Mouse (Mus musculus): Measurements from ENCODE around the gene Ms4a4a. TPM values are rescaled to one million over a fixed set of nuclear protein-coding genes. Genes with fewer than 3 reads are reported as not detected.

The Ms4a4a gene
- 2.1 and 2.6 TPM in 2 replicates for polyA plus RNA-seq (2015; fragmentation: Nextera tagmentation; extraction: Ambion mirVana)

DNA sequence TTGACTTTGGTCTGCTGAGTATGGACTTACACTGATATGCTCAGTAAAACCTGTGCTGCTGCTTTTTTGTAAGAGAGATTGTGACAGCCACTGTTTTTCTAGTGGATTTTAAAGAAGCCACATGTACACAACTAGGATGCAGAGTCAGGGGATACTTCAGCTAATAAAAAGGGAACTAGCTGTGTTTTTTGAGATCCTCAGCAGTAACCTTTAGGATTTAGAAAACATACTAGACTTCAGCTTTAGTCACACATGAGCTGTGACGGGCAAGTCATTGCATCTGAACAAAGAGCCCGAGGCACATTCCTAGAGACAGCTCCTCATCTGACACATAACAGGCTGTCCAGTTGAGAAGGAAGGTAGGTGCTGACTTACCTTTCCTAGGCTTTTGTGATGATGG is at the start of gene Ms4a4a:
Ms4a4a (plus strand) TSS at position 251 of the 400 bp plus-strand sequence.
- WGBS: 86% methylated on average over 2 of the region's 2 CpGs
- Histone ChIP-seq H3K36me3 (no peaks in the 10 kb centered on the region), H3K27me3 (no peaks in the 10 kb centered on the region), H3K27ac (no peak within 1 kb of the TSS), H3K4me1 (replicated peaks) (no peaks in the 10 kb centered on the region), H3K4me2 (no peak within 1 kb of the TSS), H3K9ac (no peak within 1 kb of the TSS), H3K9me3 (no peaks in the 10 kb centered on the region), H3K4me3 (no peak within 1 kb of the TSS)
- ATAC-seq (ENCODE audit: low FRiP score): no peak

DNA sequence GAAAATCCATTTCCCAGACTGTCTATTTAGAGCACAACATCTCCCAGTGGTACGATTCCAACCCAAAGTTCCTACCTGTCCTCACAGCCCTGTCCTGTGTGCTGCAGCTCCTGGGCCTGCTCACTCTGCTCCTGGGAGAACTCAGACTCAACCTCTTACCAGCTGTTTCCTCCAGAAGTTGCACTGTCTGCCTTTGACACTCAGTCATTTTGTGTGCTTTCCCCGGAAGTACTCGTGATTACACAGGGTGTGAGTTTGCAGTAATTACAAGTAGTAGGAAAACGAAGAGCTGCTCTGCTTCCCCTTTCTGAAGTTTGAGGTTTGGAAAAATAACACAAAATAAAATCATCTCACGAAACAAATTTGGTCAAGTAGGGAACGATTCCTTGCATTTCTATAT is 39.4 kb upstream of the Ms4a4a start, which contains the start of gene Ms4a7:
Ms4a7 (minus strand) TSS at position 215 of the 400 bp plus-strand sequence.
- no peak within 1 kb of the TSS for H3K4me2 ChIP-seq
- WGBS: 88% methylated on average over 6 of the region's 6 CpGs
- H3K4me1 ChIP-seq (replicated peaks): no peaks in the 10 kb centered on the region
- no peaks in the 10 kb centered on the region for H3K9me3 ChIP-seq
- ATAC-seq (ENCODE audit: low FRiP score): no peak
- H3K9ac ChIP-seq: no peak within 1 kb of the TSS
- H3K27me3 ChIP-seq: no peaks in the 10 kb centered on the region
- H3K27ac ChIP-seq: no peak within 1 kb of the TSS
- H3K36me3 ChIP-seq: no peaks in the 10 kb centered on the region
- H3K4me3 ChIP-seq: no peak within 1 kb of the TSS

DNA sequence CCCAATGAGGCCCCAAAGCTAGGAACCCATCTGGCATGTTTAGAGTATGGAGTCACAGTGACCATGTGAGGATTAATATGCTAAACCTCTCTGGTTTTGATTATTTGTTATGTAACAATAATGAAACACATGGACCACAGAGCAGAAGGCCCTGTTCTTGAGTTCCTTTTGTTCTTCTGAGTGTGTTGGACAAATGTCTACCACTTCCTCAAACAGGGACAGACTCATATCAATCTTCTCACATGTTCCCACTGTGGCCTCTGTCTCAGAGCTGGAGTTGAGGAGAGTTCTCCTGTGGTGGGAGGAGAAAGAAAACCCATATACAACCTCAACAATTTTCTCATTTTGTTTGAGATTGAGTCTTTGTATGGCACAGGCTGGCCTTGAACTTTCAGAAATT is 32.2 kb upstream of the Ms4a4a start:
- Histone ChIP-seq H3K4me1 (replicated peaks) (no peaks in the 10 kb centered on the region), H3K27ac (no peak overlapping the region)
- ATAC-seq (ENCODE audit: low FRiP score): no peak

DNA sequence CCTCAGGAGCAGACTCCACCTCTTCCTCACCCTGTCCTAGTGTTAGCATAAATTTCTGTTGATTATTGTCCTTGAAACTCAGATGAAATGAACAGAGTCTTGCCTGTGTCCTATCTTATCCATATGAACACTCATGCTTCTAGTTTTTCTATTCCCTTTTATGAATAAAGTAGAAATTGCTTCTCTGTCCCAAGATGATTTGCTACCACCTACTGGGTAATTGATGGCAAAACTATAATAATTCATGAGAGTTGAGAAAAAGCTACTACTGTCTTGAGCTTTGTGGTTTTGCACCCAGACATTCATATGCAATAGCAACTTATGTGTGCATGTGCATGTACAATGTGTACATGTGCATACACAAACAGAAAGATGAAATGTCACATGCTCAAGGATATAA is 31.3 kb upstream of the Ms4a4a start:
- no peak overlapping the region for H3K4me3 ChIP-seq
- H3K4me2 ChIP-seq: no peak overlapping the region
- H3K9ac ChIP-seq: no peak overlapping the region
- no peaks in the 10 kb centered on the region for H3K36me3 ChIP-seq
- no peaks in the 10 kb centered on the region for H3K9me3 ChIP-seq
- no peak overlapping the region for H3K27ac ChIP-seq
- no peaks in the 10 kb centered on the region for H3K27me3 ChIP-seq
- ATAC-seq (ENCODE audit: low FRiP score): no peak
- no peaks in the 10 kb centered on the region for H3K4me1 ChIP-seq (replicated peaks)

More for the DNA sequence above, 32.2 kb upstream of the Ms4a4a start:
- Histone ChIP-seq H3K36me3 (no peaks in the 10 kb centered on the region), H3K9ac (no peak overlapping the region), H3K9me3 (no peaks in the 10 kb centered on the region), H3K27me3 (no peaks in the 10 kb centered on the region), H3K4me2 (no peak overlapping the region), H3K4me3 (no peak overlapping the region)

DNA sequence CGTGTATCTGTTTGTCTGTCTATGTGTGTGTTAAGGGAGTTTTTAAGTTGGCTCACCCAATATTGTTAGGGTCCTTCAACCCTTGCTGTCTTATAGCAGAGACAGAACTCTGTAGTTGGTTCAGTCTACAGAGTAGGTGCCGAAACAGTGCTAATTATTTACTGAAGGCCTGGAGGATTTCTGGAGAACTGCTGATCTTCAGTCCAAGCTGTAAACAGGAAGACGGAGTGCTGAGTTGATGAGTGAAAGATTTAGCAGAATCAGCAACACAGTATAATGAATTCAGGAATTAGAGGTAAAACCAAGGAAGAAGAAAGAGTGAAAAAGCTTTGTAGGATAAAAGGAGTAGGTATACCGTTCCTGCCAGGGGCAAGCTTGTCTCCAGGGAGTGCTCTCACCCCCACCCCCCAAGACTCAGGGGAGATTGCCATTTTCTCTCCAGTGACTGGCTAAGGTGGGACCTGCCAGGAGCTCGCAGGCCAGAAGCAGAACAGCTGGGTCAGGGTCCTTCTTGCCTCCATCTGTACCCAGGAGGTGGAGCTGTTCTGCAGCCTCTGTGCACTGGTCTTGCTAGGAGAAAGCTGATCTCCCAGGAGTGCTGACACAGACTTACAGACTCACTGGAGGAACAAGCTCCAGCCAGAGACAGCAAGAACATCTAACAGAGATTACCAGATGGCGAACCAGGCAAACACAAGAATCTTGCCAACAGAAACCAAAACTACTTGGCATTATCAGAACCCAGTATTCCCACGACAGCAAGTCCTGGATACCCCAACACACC is 25.4 kb upstream of the Ms4a4a start:
- no peaks in the 10 kb centered on the region for H3K27me3 ChIP-seq
- WGBS: 63% methylated on average over 7 of the region's 7 CpGs

DNA sequence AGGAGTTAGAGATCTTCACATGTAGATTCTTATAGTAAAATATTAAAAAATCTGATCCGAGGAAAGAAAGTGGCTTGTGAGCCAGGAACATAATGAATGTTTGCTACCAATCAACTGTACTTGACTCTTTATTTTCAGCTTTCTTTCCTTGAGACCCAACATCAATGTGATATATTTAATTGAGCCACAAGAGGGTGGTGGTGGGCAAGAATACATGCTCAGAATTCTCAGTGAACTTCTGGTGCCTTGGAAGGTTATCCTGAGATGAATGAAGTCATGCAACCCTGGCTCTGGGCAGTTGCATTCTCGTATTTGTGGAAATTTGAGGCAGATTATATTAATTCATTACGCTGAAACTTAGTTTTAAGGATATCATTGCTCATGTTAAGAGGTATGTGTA is 23.4 kb upstream of the Ms4a4a start:
- 57% methylated on average over 3 of the region's 3 CpGs for WGBS
- Histone ChIP-seq H3K27me3 (no peaks in the 10 kb centered on the region), H3K4me1 (replicated peaks) (no peaks in the 10 kb centered on the region), H3K9me3 (no peaks in the 10 kb centered on the region), H3K27ac (no peak overlapping the region), H3K36me3 (no peaks in the 10 kb centered on the region), H3K4me2 (no peak overlapping the region), H3K9ac (no peak overlapping the region), H3K4me3 (no peak overlapping the region)
- ATAC-seq (ENCODE audit: low FRiP score): no peak

More for the DNA sequence above, 25.4 kb upstream of the Ms4a4a start:
- Histone ChIP-seq H3K36me3 (no peaks in the 10 kb centered on the region), H3K4me2 (no peak overlapping the region), H3K9ac (no peak overlapping the region), H3K27ac (no peak overlapping the region), H3K4me3 (no peak overlapping the region), H3K9me3 (no peaks in the 10 kb centered on the region), H3K4me1 (replicated peaks) (no peaks in the 10 kb centered on the region)
- ATAC-seq (ENCODE audit: low FRiP score): no peak

DNA sequence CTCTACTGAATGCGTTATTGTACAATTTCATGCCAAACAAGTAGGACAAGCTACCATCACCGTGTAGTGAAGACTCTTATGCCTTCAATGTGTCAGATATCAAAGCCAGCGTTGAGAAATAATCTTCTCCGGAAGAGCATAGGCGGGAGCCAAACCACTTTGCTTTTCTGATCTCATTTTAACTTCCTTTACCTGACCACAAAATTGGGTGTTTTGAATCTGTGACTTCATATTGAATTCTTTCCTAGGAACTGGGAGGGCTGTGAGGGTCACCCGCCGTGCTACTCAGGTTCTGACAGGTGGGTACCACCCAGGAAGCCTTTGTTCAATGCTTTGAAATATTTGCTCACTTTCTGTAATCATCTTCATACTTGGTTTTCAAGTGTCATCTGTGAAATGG is 19.6 kb upstream of the Ms4a4a start:
- no peaks in the 10 kb centered on the region for H3K9me3 ChIP-seq
- H3K27me3 ChIP-seq: no peaks in the 10 kb centered on the region
- no peaks in the 10 kb centered on the region for H3K36me3 ChIP-seq
- ATAC-seq (ENCODE audit: low FRiP score): no peak
- H3K9ac ChIP-seq: no peak overlapping the region
- H3K4me3 ChIP-seq: no peak overlapping the region
- WGBS: 87% methylated on average over 7 of the region's 7 CpGs
- no peak overlapping the region for H3K27ac ChIP-seq
- H3K4me1 ChIP-seq (replicated peaks): no peaks in the 10 kb centered on the region
- no peak overlapping the region for H3K4me2 ChIP-seq

DNA sequence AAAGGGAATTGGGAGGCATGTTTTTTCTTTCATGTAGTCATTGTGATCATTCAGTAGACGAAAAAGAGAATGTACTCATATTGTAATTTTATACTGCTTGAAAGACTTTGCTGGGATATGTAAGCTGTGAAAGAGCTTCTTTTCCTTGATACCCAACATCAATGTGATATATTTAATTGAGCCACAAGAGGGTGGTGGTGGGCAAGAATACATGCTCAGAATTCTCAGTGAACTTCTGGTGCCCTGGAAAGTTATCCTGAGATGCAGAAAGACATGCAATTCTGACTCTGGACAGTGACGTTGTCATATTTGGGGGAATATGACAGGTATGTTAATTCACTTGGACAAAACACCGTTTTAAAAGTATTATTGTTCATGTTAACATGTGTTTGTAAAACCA is 15.2 kb upstream of the Ms4a4a start:
- H3K27me3 ChIP-seq: no peaks in the 10 kb centered on the region
- ATAC-seq (ENCODE audit: low FRiP score): no peak
- WGBS: 70% methylated on average over 3 of the region's 3 CpGs
- H3K4me3 ChIP-seq: no peak overlapping the region
- H3K27ac ChIP-seq: no peak overlapping the region
- H3K4me1 ChIP-seq (replicated peaks): no peaks in the 10 kb centered on the region
- H3K9me3 ChIP-seq: no peaks in the 10 kb centered on the region
- H3K36me3 ChIP-seq: no peaks in the 10 kb centered on the region
- no peak overlapping the region for H3K9ac ChIP-seq
- no peak overlapping the region for H3K4me2 ChIP-seq

DNA sequence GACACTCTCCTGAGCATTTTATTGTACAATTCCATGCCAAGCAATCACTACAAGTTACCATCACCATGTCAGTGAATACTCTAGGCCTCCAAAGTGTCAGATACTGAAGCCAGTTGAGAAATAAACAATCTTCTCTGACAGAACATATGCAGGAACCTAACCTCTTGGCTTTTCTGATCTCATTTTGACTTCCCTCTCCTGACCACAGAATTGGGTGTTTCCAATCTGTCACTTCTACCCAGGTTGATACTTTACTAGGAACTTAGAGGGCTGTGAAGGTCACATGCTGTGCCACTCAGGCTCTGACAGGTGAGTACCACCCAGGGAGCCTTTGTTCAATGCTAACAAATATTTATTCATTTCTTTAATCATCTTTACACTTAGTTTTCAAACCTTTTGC is 13.3 kb upstream of the Ms4a4a start:
- Histone ChIP-seq H3K9me3 (no peaks in the 10 kb centered on the region), H3K4me3 (no peak overlapping the region), H3K27ac (no peak overlapping the region), H3K4me2 (no peak overlapping the region), H3K36me3 (no peaks in the 10 kb centered on the region), H3K27me3 (no peaks in the 10 kb centered on the region), H3K9ac (no peak overlapping the region), H3K4me1 (replicated peaks) (no peaks in the 10 kb centered on the region)
- no peak for ATAC-seq (ENCODE audit: low FRiP score)

DNA sequence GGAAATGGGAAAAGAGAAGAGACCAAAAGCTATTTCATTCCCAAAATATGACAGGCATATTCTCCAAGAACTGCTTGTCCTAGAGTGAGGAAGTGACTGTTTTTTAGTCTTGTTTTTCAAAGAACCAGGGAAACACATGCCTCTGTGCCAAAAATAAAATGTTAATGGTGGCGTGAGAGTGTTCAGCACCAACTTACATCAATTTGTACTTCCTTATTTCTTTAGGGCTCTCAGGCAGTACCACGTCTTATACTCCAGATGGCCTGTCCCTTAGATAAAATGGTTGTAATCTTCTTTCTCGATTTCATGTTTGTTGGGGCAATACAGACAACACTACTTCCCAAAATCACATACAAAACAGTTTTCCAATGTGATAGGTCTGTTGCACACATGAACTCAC is 7.0 kb upstream of the Ms4a4a start:
- ATAC-seq (ENCODE audit: low FRiP score): no peak
- no peak overlapping the region for H3K4me3 ChIP-seq
- no peaks in the 10 kb centered on the region for H3K27me3 ChIP-seq
- H3K4me1 ChIP-seq (replicated peaks): no peaks in the 10 kb centered on the region
- H3K36me3 ChIP-seq: no peaks in the 10 kb centered on the region
- 85% methylated on average over 3 of the region's 3 CpGs for WGBS
- H3K9me3 ChIP-seq: no peaks in the 10 kb centered on the region
- no peak overlapping the region for H3K4me2 ChIP-seq
- H3K27ac ChIP-seq: no peak overlapping the region
- H3K9ac ChIP-seq: no peak overlapping the region

DNA sequence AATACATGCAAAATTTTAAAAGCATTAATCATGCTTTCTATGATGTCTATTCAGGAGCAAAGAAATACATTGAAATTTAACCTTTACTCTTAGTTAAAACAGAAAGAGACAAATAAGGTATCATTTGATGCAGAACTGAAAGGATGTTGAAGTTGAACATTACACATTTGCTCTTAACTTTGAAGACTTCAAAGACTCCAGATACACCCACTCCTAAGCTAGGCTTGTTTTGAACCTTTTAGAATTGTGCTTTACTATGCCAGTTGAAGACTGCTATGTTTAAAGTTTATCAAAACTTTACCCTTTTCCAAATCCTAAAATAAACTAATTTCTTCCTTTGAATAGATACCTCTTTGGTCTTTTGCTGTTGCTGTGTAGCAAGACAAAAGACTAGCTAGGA is 4.1 kb upstream of the Ms4a4a start:
- Histone ChIP-seq H3K36me3 (no peaks in the 10 kb centered on the region), H3K4me2 (no peak overlapping the region), H3K9ac (no peak overlapping the region), H3K27me3 (no peaks in the 10 kb centered on the region), H3K4me1 (replicated peaks) (no peaks in the 10 kb centered on the region), H3K9me3 (no peaks in the 10 kb centered on the region), H3K27ac (no peak overlapping the region), H3K4me3 (no peak overlapping the region)
- ATAC-seq (ENCODE audit: low FRiP score): no peak

DNA sequence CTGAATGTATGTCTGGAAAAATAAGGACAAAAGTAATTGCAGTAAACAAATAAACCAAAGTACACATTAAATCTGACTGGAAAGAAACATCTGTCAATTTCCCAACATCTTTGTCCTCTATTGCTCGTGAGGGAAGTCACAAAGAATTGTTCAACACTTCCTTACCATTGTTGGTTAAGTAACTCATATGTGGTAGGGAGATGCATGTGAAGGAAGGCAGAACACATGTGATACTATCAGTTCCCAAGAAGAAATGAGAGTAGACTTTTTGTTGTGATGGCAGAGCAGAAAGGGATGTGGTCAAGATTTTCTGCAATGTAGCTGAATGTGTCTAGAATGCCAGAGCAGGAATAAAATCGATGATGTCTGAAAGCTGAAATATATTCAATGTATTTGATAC is 1.1 kb downstream of the Ms4a4a start:
- H3K4me3 ChIP-seq: no peak overlapping the region
- H3K27me3 ChIP-seq: no peaks in the 10 kb centered on the region
- H3K9me3 ChIP-seq: no peaks in the 10 kb centered on the region
- no peak overlapping the region for H3K4me2 ChIP-seq
- H3K4me1 ChIP-seq (replicated peaks): no peaks in the 10 kb centered on the region
- no peak for ATAC-seq (ENCODE audit: low FRiP score)
- H3K9ac ChIP-seq: no peak overlapping the region
- no peaks in the 10 kb centered on the region for H3K36me3 ChIP-seq
- 84% methylated on average over 2 of the region's 2 CpGs for WGBS
- no peak overlapping the region for H3K27ac ChIP-seq

DNA sequence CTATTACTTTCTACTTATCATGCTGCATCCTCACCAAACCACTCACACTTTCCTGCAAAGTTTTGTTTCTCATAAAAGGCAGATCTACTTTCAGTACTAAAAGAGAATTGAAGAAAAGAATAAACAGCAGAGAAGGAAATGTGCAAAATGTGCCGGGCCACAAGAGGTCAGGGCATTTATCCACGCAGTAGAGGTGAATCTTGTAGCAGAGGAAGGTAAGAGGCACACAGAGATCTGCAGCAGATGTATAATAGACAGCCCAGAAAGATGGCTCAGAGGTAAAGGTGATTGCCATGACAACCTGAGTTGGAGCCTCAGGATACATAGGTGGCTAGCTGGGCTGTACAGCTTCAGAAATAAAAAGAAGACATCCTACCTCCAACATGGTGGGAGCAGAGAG is 11.8 kb downstream of the Ms4a4a start:
- no peak for ATAC-seq (ENCODE audit: low FRiP score)
- no peaks in the 10 kb centered on the region for H3K27me3 ChIP-seq
- no peak overlapping the region for H3K4me2 ChIP-seq
- WGBS: 79% methylated on average over 2 of the region's 2 CpGs
- no peak overlapping the region for H3K4me3 ChIP-seq
- H3K9me3 ChIP-seq: no peaks in the 10 kb centered on the region
- no peak overlapping the region for H3K9ac ChIP-seq
- no peaks in the 10 kb centered on the region for H3K36me3 ChIP-seq
- no peaks in the 10 kb centered on the region for H3K4me1 ChIP-seq (replicated peaks)
- no peak overlapping the region for H3K27ac ChIP-seq
